Mouse (Mus musculus): ENCODE measurements around the gene Caskin1.
A peak's percentile ranks its signal among the peaks of the same experiment; 100 is the strongest.

DNA sequence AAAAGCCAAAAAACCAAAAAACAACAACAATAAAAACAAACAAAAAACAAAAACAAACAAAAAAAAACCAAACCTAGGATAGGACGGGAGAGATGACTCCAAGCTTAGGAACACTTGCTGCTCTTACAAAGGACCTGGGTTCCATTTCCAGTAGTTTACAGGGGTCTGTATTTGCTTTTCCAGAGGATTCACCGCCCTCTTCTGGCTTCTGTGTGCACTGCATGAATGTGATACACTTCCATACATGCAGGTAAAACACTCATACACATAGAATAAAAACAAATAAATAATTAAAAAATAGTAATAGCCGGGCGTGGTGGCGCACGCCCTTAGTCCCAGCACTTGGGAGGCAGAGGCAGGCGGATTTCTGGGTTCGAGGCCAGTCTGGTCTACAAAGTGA lies 50.5 kb downstream of the Caskin1 start:
- TF ChIP-seq CTCF (IDR thresholded peaks at IDR 0.05; ENCODE audit: low read depth): peak; percentile 71
- TF ChIP-seq EP300 (optimal IDR thresholded peaks at IDR 0.05): no peak

Measured in stomach, postnatal 0 days (tissue).